ENCODE assay signal across 22 mouse cellular contexts in genomic region chr4:63057581-63057980, GRCm38 (mm10).
A peak's percentile ranks its signal among the peaks of the same experiment; 100 is the strongest.
DNase-seq lines count a peak whose midpoint lies in the region; ATAC-seq and TF ChIP-seq lines count a peak whose summit lies in the region.
"Had no signal": no experiment of that assay in that cellular context is flagged by ENCODE, and none has a peak within 500 bp of the region (broad histone marks: within the 10 kb centered on the region; RNA-seq: fewer than 3 reads in every experiment).

No protein-coding gene starts in this region.

- no peak for DNase-seq in hindbrain, embryonic 10.5 days (ENCODE audit: low spot score)
- DNase-seq in midbrain, embryonic 11.5 days (ENCODE audit: low spot score, missing footprints): peak; percentile 17
- no peak for DNase-seq in midbrain, embryonic 10.5 days (ENCODE audit: low spot score)
- DNase-seq in midbrain, postnatal 0 days (ENCODE audit: low spot score): peak; percentile 47
- no peak for DNase-seq in heart, postnatal 25 days (ENCODE audit: low spot score)
- DNase-seq in gastrocnemius, adult 18-20 months (ENCODE audit: low spot score): no peak
- DNase-seq: adrenal gland, postnatal 10 days; cerebellum, adult 2 months; heart, postnatal 14 days; left cerebral cortex, postnatal 4 days; lung, postnatal 14 days; right cerebral cortex, postnatal 14 days; thymus, adult 2 months had no signal

- no peak overlapping the region for H3K4me2 ChIP-seq in hindbrain, embryonic 12.5 days (replicated peaks)
- H3K4me2 ChIP-seq in midbrain, embryonic 11.5 days: no peak overlapping the region
- no peak overlapping the region for H3K4me2 ChIP-seq in hindbrain, embryonic 16.5 days (ENCODE audit: low read length)
- H3K4me2 ChIP-seq in midbrain, postnatal 0 days (ENCODE audit: low read depth, low read length, poor library complexity, severe bottlenecking): no peak overlapping the region
- H3K4me2 ChIP-seq: embryonic facial prominence, embryonic 15.5 days; heart, embryonic 11.5 days; liver, embryonic 15.5 days had no signal

- no peak for TF ChIP-seq CTCF in midbrain, postnatal 0 days (IDR thresholded peaks at IDR 0.05)

- peak overlapping the region; percentile 86 for H3K27ac ChIP-seq in hindbrain, embryonic 12.5 days
- H3K27ac ChIP-seq in hindbrain, embryonic 10.5 days: no peak overlapping the region
- no peak overlapping the region for H3K27ac ChIP-seq in midbrain, embryonic 11.5 days (ENCODE audit: low read depth, low read length)
- H3K27ac ChIP-seq in midbrain, embryonic 10.5 days (replicated peaks): no peak overlapping the region
- peak overlapping the region; percentile 71; the same call in 1 of the 2 replicates for H3K27ac ChIP-seq in hindbrain, embryonic 16.5 days (ENCODE audit: low read depth, low read length)
- no peak overlapping the region for H3K27ac ChIP-seq in midbrain, postnatal 0 days (ENCODE audit: low read depth, low read length)
- H3K27ac ChIP-seq: embryonic facial prominence, embryonic 15.5 days; liver, embryonic 15.5 days had no signal

- H3K9ac ChIP-seq in hindbrain, embryonic 12.5 days: no peak overlapping the region
- H3K9ac ChIP-seq in midbrain, embryonic 11.5 days (ENCODE audit: low read length): no peak overlapping the region
- no peak overlapping the region for H3K9ac ChIP-seq in hindbrain, embryonic 16.5 days (ENCODE audit: low read depth, low read length)
- H3K9ac ChIP-seq in midbrain, postnatal 0 days (replicated peaks; ENCODE audit: low read length, poor library complexity, severe bottlenecking): no peak overlapping the region
- H3K9ac ChIP-seq: embryonic facial prominence, embryonic 15.5 days; liver, embryonic 15.5 days; stomach, embryonic 15.5 days had no signal

- H3K9me3 ChIP-seq in hindbrain, embryonic 12.5 days (replicated peaks): no peaks in the 10 kb centered on the region
- H3K9me3 ChIP-seq in hindbrain, embryonic 10.5 days: no peaks in the 10 kb centered on the region
- no peaks in the 10 kb centered on the region for H3K9me3 ChIP-seq in midbrain, embryonic 11.5 days (ENCODE audit: control insufficient read depth, low read length)
- no peaks in the 10 kb centered on the region for H3K9me3 ChIP-seq in midbrain, embryonic 10.5 days (replicated peaks)
- H3K9me3 ChIP-seq in hindbrain, embryonic 16.5 days (ENCODE audit: control insufficient read depth, low read length): no peaks in the 10 kb centered on the region
- no peaks in the 10 kb centered on the region for H3K9me3 ChIP-seq in midbrain, postnatal 0 days (ENCODE audit: low read length)
- H3K9me3 ChIP-seq: embryonic facial prominence, embryonic 15.5 days; forebrain, embryonic 10.5 days; liver, embryonic 15.5 days; stomach, embryonic 15.5 days had no signal

- no peaks in the 10 kb centered on the region for H3K27me3 ChIP-seq in hindbrain, embryonic 12.5 days
- H3K27me3 ChIP-seq in hindbrain, embryonic 10.5 days (ENCODE audit: insufficient read depth, poor library complexity, severe bottlenecking): no peaks in the 10 kb centered on the region
- no peaks in the 10 kb centered on the region for H3K27me3 ChIP-seq in midbrain, embryonic 11.5 days (ENCODE audit: control insufficient read depth, insufficient read depth, low read length)
- no peaks in the 10 kb centered on the region for H3K27me3 ChIP-seq in midbrain, embryonic 10.5 days (ENCODE audit: low read depth, poor library complexity, severe bottlenecking)
- H3K27me3 ChIP-seq in hindbrain, embryonic 16.5 days (replicated peaks; ENCODE audit: control insufficient read depth, insufficient read depth, low read length): no peaks in the 10 kb centered on the region
- H3K27me3 ChIP-seq in midbrain, postnatal 0 days (ENCODE audit: insufficient read depth, low read length): no peaks in the 10 kb centered on the region
- H3K27me3 ChIP-seq: embryonic facial prominence, embryonic 15.5 days; liver, embryonic 15.5 days; stomach, embryonic 15.5 days had no signal

- H3K4me3 ChIP-seq in hindbrain, embryonic 12.5 days: no peak overlapping the region
- no peak overlapping the region for H3K4me3 ChIP-seq in hindbrain, embryonic 10.5 days
- no peak overlapping the region for H3K4me3 ChIP-seq in midbrain, embryonic 11.5 days (ENCODE audit: low read depth, low read length)
- H3K4me3 ChIP-seq in midbrain, embryonic 10.5 days: no peak overlapping the region
- H3K4me3 ChIP-seq in hindbrain, embryonic 16.5 days (ENCODE audit: low read length): no peak overlapping the region
- no peak overlapping the region for H3K4me3 ChIP-seq in midbrain, postnatal 0 days (ENCODE audit: low read depth, low read length)
- H3K4me3 ChIP-seq: embryonic facial prominence, embryonic 15.5 days; forebrain, embryonic 10.5 days; liver, embryonic 15.5 days; megakaryocyte, embryonic 14.5 days; stomach, embryonic 15.5 days had no signal

- ATAC-seq in hindbrain, embryonic 12.5 days (ENCODE audit: low FRiP score): no peak
- ATAC-seq in midbrain, embryonic 11.5 days (ENCODE audit: low FRiP score): no peak
- ATAC-seq in hindbrain, embryonic 16.5 days: no peak
- no peak for ATAC-seq in midbrain, postnatal 0 days (ENCODE audit: low FRiP score)
- ATAC-seq: intestine, embryonic 16.5 days had no signal

- intact Hi-C loops in heart, postnatal 25 days (cut with DNase I): no loop called here

- peaks cover 40% of the 10 kb centered on the region for H3K4me1 ChIP-seq in hindbrain, embryonic 12.5 days
- H3K4me1 ChIP-seq in hindbrain, embryonic 10.5 days (replicated peaks): peaks cover 30% of the 10 kb centered on the region
- peaks cover 9% of the 10 kb centered on the region for H3K4me1 ChIP-seq in midbrain, embryonic 11.5 days (ENCODE audit: control insufficient read depth, insufficient read depth, low read length)
- H3K4me1 ChIP-seq in midbrain, embryonic 10.5 days: peaks cover 32% of the 10 kb centered on the region
- peaks cover 12% of the 10 kb centered on the region for H3K4me1 ChIP-seq in hindbrain, embryonic 16.5 days (ENCODE audit: control insufficient read depth, insufficient read depth, low read depth, low read length)
- H3K4me1 ChIP-seq in midbrain, postnatal 0 days (ENCODE audit: insufficient read depth, low read length): peaks cover 8% of the 10 kb centered on the region; the same call in 1 of the 2 replicates
- H3K4me1 ChIP-seq: megakaryocyte, embryonic 14.5 days had no signal

- WGBS in hindbrain, embryonic 12.5 days: 55% methylated on average over 5 of the region's 5 CpGs
- WGBS in hindbrain, embryonic 10.5 days: 82% methylated on average over 5 of the region's 5 CpGs
- WGBS in midbrain, embryonic 11.5 days: 85% methylated on average over 5 of the region's 5 CpGs
- 89% methylated on average over 5 of the region's 5 CpGs for WGBS in midbrain, embryonic 10.5 days
- WGBS in hindbrain, embryonic 16.5 days: 45% methylated on average over 5 of the region's 5 CpGs
- WGBS in midbrain, postnatal 0 days: 35% methylated on average over 5 of the region's 5 CpGs

- H3K36me3 ChIP-seq in hindbrain, embryonic 12.5 days: 0 out of 2 replicates have a peak, but pooled peaks cover 2% of the 10 kb centered on the region
- H3K36me3 ChIP-seq in hindbrain, embryonic 10.5 days: peaks cover 14% of the 10 kb centered on the region
- no peaks in the 10 kb centered on the region for H3K36me3 ChIP-seq in midbrain, embryonic 11.5 days (ENCODE audit: control insufficient read depth, insufficient read depth, low read length)
- peaks cover 23% of the 10 kb centered on the region for H3K36me3 ChIP-seq in midbrain, embryonic 10.5 days
- H3K36me3 ChIP-seq in hindbrain, embryonic 16.5 days (ENCODE audit: control insufficient read depth, insufficient read depth, low read length): no peaks in the 10 kb centered on the region
- H3K36me3 ChIP-seq in midbrain, postnatal 0 days (ENCODE audit: insufficient read depth, low read length): no peaks in the 10 kb centered on the region
- H3K36me3 ChIP-seq: liver, embryonic 15.5 days had no signal

Comparison
In these comparisons a context has a peak if more than half of its experiments do, and no peak if none do; other contexts are left out.
1. H3K27ac ChIP-seq: peak in hindbrain, embryonic 12.5 days (single experiment) and hindbrain, embryonic 16.5 days (single experiment); none in hindbrain, embryonic 10.5 days (single experiment), midbrain, embryonic 11.5 days (single experiment), midbrain, embryonic 10.5 days (single experiment) and midbrain, postnatal 0 days (single experiment).
2. DNase-seq: peak in midbrain, embryonic 11.5 days (single experiment) and midbrain, postnatal 0 days (single experiment); none in hindbrain, embryonic 10.5 days (single experiment), midbrain, embryonic 10.5 days (single experiment), heart, postnatal 25 days (single experiment) and gastrocnemius, adult 18-20 months (single experiment).